Mouse (Mus musculus): ENCODE results near the gene Brpf3.

- TF ChIP-seq CTCF (IDR thresholded peaks at IDR 0.05; ENCODE audit: low read depth, low read length) (no peak), POLR2A (IDR thresholded peaks at IDR 0.05; ENCODE audit: borderline replicate concordance, low read depth, low read length) (no peak)
These were observed 34.7 kb upstream of the Brpf3 start for GRCm38 (mm10) chr17:28766203-28766602.
